Mouse (Mus musculus) G1E (cell line): ENCODE data around the gene Syn3.

ENCODE experiments used
- CTCF ChIP-seq: IDR thresholded peaks from 2 replicates; pipeline ENCODE4 v1.5.1; 2012; ENCODE audit warnings: low read depth, low read length, inconsistent platforms, mixed read lengths
- GATA1 ChIP-seq: IDR thresholded peaks from 2 replicates; pipeline ENCODE4 v1.6.1; 2012; ENCODE audit warnings: borderline replicate concordance, low read length, inconsistent platforms, mixed read lengths
- POLR2AphosphoS5 ChIP-seq: IDR thresholded peaks from 2 replicates; pipeline ENCODE4 v1.6.1; 2012; ENCODE audit warnings: low read depth, low read length, inconsistent platforms; ENCODE audit not compliant: insufficient replicate concordance
- TAL1 ChIP-seq: conservative IDR thresholded peaks from 2 replicates; pipeline ENCODE4 v1.6.1; 2012; ENCODE audit warnings: low read depth, low read length, inconsistent platforms, mixed read lengths

GRCm38 (mm10) chr10:86337239-86337638 is 161.5 kb downstream of the Syn3 start:
- TF ChIP-seq CTCF (no peak), TAL1 (no peak), GATA1 (no peak), POLR2AphosphoS5 (no peak)
